8 mouse cellular contexts compared by ENCODE assay signal in genomic region chr12:108702185-108702584, GRCm38 (mm10). TPM values are rescaled to one million over a fixed set of nuclear protein-coding genes. Genes with fewer than 3 reads are reported as not detected.
A peak's percentile ranks its signal among the peaks of the same experiment; 100 is the strongest.
DNase-seq lines count a peak whose midpoint lies in the region; ATAC-seq and TF ChIP-seq lines count a peak whose summit lies in the region.

TSS of gene Degs2 (minus strand) at chr12:108702315.

- peak within 1 kb of the TSS; percentile 22; the same call in 1 of the 2 replicates for H3K9ac ChIP-seq in intestine, embryonic 14.5 days (ENCODE audit: low read length)
- no peak within 1 kb of the TSS for H3K9ac ChIP-seq in liver, embryonic 16.5 days (ENCODE audit: low read depth, low read length)
- no peak within 1 kb of the TSS for H3K9ac ChIP-seq in stomach, embryonic 14.5 days (replicated peaks; ENCODE audit: low read depth, low read length)

- H3K36me3 ChIP-seq in intestine, embryonic 14.5 days (ENCODE audit: control insufficient read depth, insufficient read depth, low read length) = no peaks in the 10 kb centered on the region
- H3K36me3 ChIP-seq in liver, embryonic 16.5 days (ENCODE audit: control insufficient read depth, insufficient read depth) = no peaks in the 10 kb centered on the region
- no peaks in the 10 kb centered on the region for H3K36me3 ChIP-seq in stomach, embryonic 14.5 days (ENCODE audit: control insufficient read depth, insufficient read depth, low read length)

- peak within 1 kb of the TSS; percentile 28; the same call in 1 of the 2 replicates for H3K4me3 ChIP-seq in cortical plate, adult 2 months (ENCODE audit: insufficient read depth, low read length)
- H3K4me3 ChIP-seq in intestine, embryonic 14.5 days (ENCODE audit: low read depth, low read length) = peak within 1 kb of the TSS; percentile 31
- H3K4me3 ChIP-seq in liver, embryonic 16.5 days (ENCODE audit: low read depth, low read length) = no peak within 1 kb of the TSS; the same call in 1 of the 2 replicates
- peak within 1 kb of the TSS; percentile 21 for H3K4me3 ChIP-seq in stomach, embryonic 14.5 days (ENCODE audit: low read depth, low read length)

- no peak within 1 kb of the TSS for H3K27ac ChIP-seq in cortical plate, adult 2 months (ENCODE audit: insufficient read depth, low read length)
- H3K27ac ChIP-seq in intestine, embryonic 14.5 days (ENCODE audit: low read depth) = no peak within 1 kb of the TSS
- no peak within 1 kb of the TSS for H3K27ac ChIP-seq in liver, embryonic 16.5 days (ENCODE audit: low read length)
- no peak within 1 kb of the TSS for H3K27ac ChIP-seq in stomach, embryonic 14.5 days (ENCODE audit: low read length)

- peak; percentile 79 for ATAC-seq in intestine, embryonic 14.5 days (replicated peaks; ENCODE audit: low FRiP score, low TSS enrichment, low read depth)
- peak; percentile 11; the same call in 1 of the 2 replicates for ATAC-seq in liver, embryonic 16.5 days (ENCODE audit: low read depth)
- ATAC-seq in stomach, embryonic 14.5 days (ENCODE audit: insufficient number of reproducible peaks, insufficient read depth, low FRiP score, low read depth) = peak; percentile 74

- H3K4me1 ChIP-seq in cortical plate, adult 2 months (ENCODE audit: control insufficient read depth, insufficient read depth, low read length) = no peaks in the 10 kb centered on the region
- peaks cover 5% of the 10 kb centered on the region; the same call in 1 of the 2 replicates for H3K4me1 ChIP-seq in intestine, embryonic 14.5 days (replicated peaks; ENCODE audit: control insufficient read depth, insufficient read depth, low read length)
- H3K4me1 ChIP-seq in liver, embryonic 16.5 days (ENCODE audit: control insufficient read depth, low read depth, low read length) = no peaks in the 10 kb centered on the region
- no peaks in the 10 kb centered on the region; the same call in 1 of the 2 replicates for H3K4me1 ChIP-seq in stomach, embryonic 14.5 days (ENCODE audit: control insufficient read depth, insufficient read depth, low read length)

- peaks cover 37% of the 10 kb centered on the region for H3K27me3 ChIP-seq in intestine, embryonic 14.5 days (replicated peaks; ENCODE audit: control insufficient read depth, insufficient read depth, low read length)
- peaks cover 19% of the 10 kb centered on the region for H3K27me3 ChIP-seq in liver, embryonic 16.5 days (ENCODE audit: control insufficient read depth, insufficient read depth, low read depth, low read length)
- peaks cover 5% of the 10 kb centered on the region; the same call in 1 of the 2 replicates for H3K27me3 ChIP-seq in stomach, embryonic 14.5 days (ENCODE audit: control insufficient read depth, insufficient read depth, low read length)

- peak; percentile 14 for DNase-seq in ES-CJ7 (ENCODE audit: low read depth, low spot score)
- peak; percentile 72 for DNase-seq in intestine, embryonic 14.5 days (ENCODE audit: low spot score)
- no peak for DNase-seq in spleen, adult 18-20 months
- no peak for DNase-seq in cerebellum, postnatal 4 days (ENCODE audit: low spot score in 2 of 2)
- DNase-seq in frontal cortex, postnatal 14 days (ENCODE audit: low spot score in 2 of 2) = no peak

- peak within 1 kb of the TSS; percentile 47 for H3K4me2 ChIP-seq in intestine, embryonic 14.5 days (ENCODE audit: low read length)
- H3K4me2 ChIP-seq in liver, embryonic 16.5 days (ENCODE audit: low read depth, low read length) = peak within 1 kb of the TSS; percentile 36
- peak within 1 kb of the TSS; percentile 40 for H3K4me2 ChIP-seq in stomach, embryonic 14.5 days (replicated peaks; ENCODE audit: low read depth, low read length)

- H3K9me3 ChIP-seq in intestine, embryonic 14.5 days (ENCODE audit: control insufficient read depth, low read length) = no peaks in the 10 kb centered on the region
- H3K9me3 ChIP-seq in liver, embryonic 16.5 days (replicated peaks; ENCODE audit: control insufficient read depth, low read length) = no peaks in the 10 kb centered on the region
- H3K9me3 ChIP-seq in stomach, embryonic 14.5 days (ENCODE audit: control insufficient read depth, low read depth, low read length) = no peaks in the 10 kb centered on the region

- TF ChIP-seq CTCF in cortical plate, adult 2 months (IDR thresholded peaks at IDR 0.05; ENCODE audit: extremely low read depth, insufficient read depth, low read length) = no peak

- no peak for TF ChIP-seq POLR2A in cortical plate, adult 2 months (IDR thresholded peaks at IDR 0.05; ENCODE audit: extremely low read depth, insufficient read depth, low read length)

- 1% methylated on average over 32 of the region's 32 CpGs for WGBS in intestine, embryonic 14.5 days
- 5% methylated on average over 32 of the region's 32 CpGs for WGBS in liver, embryonic 16.5 days (ENCODE audit: insufficient replicate concordance)
- 0% methylated on average over 32 of the region's 32 CpGs for WGBS in stomach, embryonic 14.5 days

RNA-seq across cellular contexts. Expression of gene Degs2, which starts in this region (rescaled TPM):
- 8.5 and 9.4 TPM in 2 replicates for polyA plus RNA-seq in cortical plate, adult 2 months (2012; rRNA removed)
- polyA plus RNA-seq in intestine, embryonic 14.5 days (2014; fragmentation: Nextera tagmentation; extraction: Ambion mirVana) = 43.9 and 51.6 TPM in 2 replicates
- polyA plus RNA-seq in liver, embryonic 16.5 days (2015; fragmentation: Nextera tagmentation; extraction: Ambion mirVana) = 1.2 TPM in 1 of 2 replicates, not detected in the other
- 17.3 and 17.9 TPM in 2 replicates for polyA plus RNA-seq in stomach, embryonic 14.5 days (2014; fragmentation: Nextera tagmentation; extraction: Ambion mirVana)

Comparison
In these comparisons a context has a peak if more than half of its experiments do, and no peak if none do; other contexts are left out.
1. DNase-seq: peak in ES-CJ7 (single experiment) and intestine, embryonic 14.5 days (single experiment); none in spleen, adult 18-20 months (0 of 2), cerebellum, postnatal 4 days (0 of 2) and frontal cortex, postnatal 14 days (0 of 2).
2. ATAC-seq: peak in every context shown above with its lines; median percentile 79 in intestine, embryonic 14.5 days; 74 in stomach, embryonic 14.5 days; 11 in liver, embryonic 16.5 days.
3. Peak in every context shown above with its lines, with median percentiles within 50 percentile points of each other: H3K4me2 ChIP-seq.